Mouse (Mus musculus) erythroid progenitor cell, adult 5-6 weeks (primary cell): Measurements from ENCODE around the gene Gm7029. TPM values are rescaled to one million over a fixed set of nuclear protein-coding genes. Genes with fewer than 3 reads are reported as not detected.
"Not testable (repeated sequence)": the region's sequence is repeated elsewhere in the genome, so short reads cannot be mapped to it uniquely, and the experiment has no call there.

Experiments used
- ATAC-seq: replicated peaks from 2 replicates; pipeline ENCODE4 v1.8.0; 2016; ENCODE audit warnings: moderate number of reproducible peaks, mild to moderate bottlenecking, moderate TSS enrichment, inconsistent platforms; ENCODE audit not compliant: poor library complexity, low FRiP score, severe bottlenecking
- total RNA-seq, 2 experiments: library from RNA; stranded (forward) in 1 of 2; stranded (reverse) in 1 of 2; fragments of 150-400 nt in 1 of 2; fragments of 186-747, 209-891 nt in 1 of 2; gene quantifications; 2 replicates each; pipeline versions ENCODE4 v1.2.3 to v1.2.4; 2015 to 2017; ENCODE audit warnings: low replicate concordance in 2 of 2

The Gm7029 gene
- total RNA-seq, 2 experiments from 2014 or later, result not detected

- peak; percentile 98 for ATAC-seq
Observed at GRCm38 (mm10) chr17:33890533-33891059, 17.0 kb downstream of the Gm7029 start, which contains the start of gene Kifc1. Kifc1 (minus strand) TSS chr17:33890661.

- ATAC-seq, result no peak
Observed at GRCm38 (mm10) chr17:33891357-33891756, 17.7 kb downstream of the Gm7029 start.

GRCm38 (mm10) chr17:33891892-33892291 lies 18.3 kb downstream of the Gm7029 start:
- ATAC-seq, result not testable (repeated sequence)

GRCm38 (mm10) chr17:33892429-33892828 lies 18.8 kb downstream of the Gm7029 start:
- no peak for ATAC-seq

- ATAC-seq, result not testable (repeated sequence)
Observed at GRCm38 (mm10) chr17:33893011-33893410, 19.4 kb downstream of the Gm7029 start.

- ATAC-seq, result 0 out of 2 replicates have a peak, but pooled peaks have one; percentile 35
Observed at GRCm38 (mm10) chr17:33897114-33897794, 23.6 kb downstream of the Gm7029 start.

- ATAC-seq, result not testable (repeated sequence)
Observed at GRCm38 (mm10) chr17:33898193-33898592, 24.6 kb downstream of the Gm7029 start.

- ATAC-seq, result peak; percentile 87
Observed at GRCm38 (mm10) chr17:33899642-33900041, 26.0 kb downstream of the Gm7029 start.

GRCm38 (mm10) chr17:33900281-33900988 lies 26.8 kb downstream of the Gm7029 start:
- ATAC-seq, result 0 out of 2 replicates have a peak, but pooled peaks have one; percentile 28

GRCm38 (mm10) chr17:33900989-33901314 lies 27.3 kb downstream of the Gm7029 start:
- no peak for ATAC-seq

- no peak for ATAC-seq
Observed at GRCm38 (mm10) chr17:33901653-33902052, 28.0 kb downstream of the Gm7029 start.

- no peak for ATAC-seq
Observed at GRCm38 (mm10) chr17:33902079-33902478, 28.4 kb downstream of the Gm7029 start.

GRCm38 (mm10) chr17:33902491-33902890 lies 28.9 kb downstream of the Gm7029 start:
- no peak for ATAC-seq

- ATAC-seq, result not testable (repeated sequence)
Observed at GRCm38 (mm10) chr17:33903911-33904651, 30.4 kb downstream of the Gm7029 start.

GRCm38 (mm10) chr17:33904835-33905234 lies 31.2 kb downstream of the Gm7029 start, which contains the start of gene Platr17:
Platr17 (plus strand) TSS chr17:33905135.
- not testable (repeated sequence) for ATAC-seq

GRCm38 (mm10) chr17:33908331-33909076 lies 34.9 kb downstream of the Gm7029 start:
- ATAC-seq, result peak; percentile 66

- peak; percentile 94 for ATAC-seq
Observed at GRCm38 (mm10) chr17:33909077-33909868, 35.6 kb downstream of the Gm7029 start, which contains the start of gene Daxx. Daxx (plus strand) TSS chr17:33909414.

GRCm38 (mm10) chr17:33909869-33910250 lies 36.2 kb downstream of the Gm7029 start:
- ATAC-seq, result peak; percentile 10; the same call in 1 of the 2 replicates
